Mouse (Mus musculus): ENCODE measurements around the gene Sirpa.
A peak's percentile ranks its signal among the peaks of the same experiment; 100 is the strongest.

Sirpa gene

GRCm38 (mm10) chr2:129592459-129593140, at the start of gene Sirpa:
Sirpa (plus strand) TSS chr2:129592835.
- DNase-seq (ENCODE audit: low read depth, low spot score): no peak

- DNase-seq (ENCODE audit: low read depth, low spot score): no peak
Measured at GRCm38 (mm10) chr2:129544448-129544847, 48.2 kb upstream of the Sirpa start.

GRCm38 (mm10) chr2:129544919-129545318, 47.7 kb upstream of the Sirpa start:
- no peak for DNase-seq (ENCODE audit: low read depth, low spot score)

- no peak for DNase-seq (ENCODE audit: low read depth, low spot score)
Measured at GRCm38 (mm10) chr2:129545596-129545995, 47.0 kb upstream of the Sirpa start.

GRCm38 (mm10) chr2:129546772-129547171, 45.9 kb upstream of the Sirpa start:
- DNase-seq (ENCODE audit: low read depth, low spot score): no peak

- DNase-seq (ENCODE audit: low read depth, low spot score): no peak
Measured at GRCm38 (mm10) chr2:129549537-129550135, 43.0 kb upstream of the Sirpa start.

- DNase-seq (ENCODE audit: low read depth, low spot score): no peak
Measured at GRCm38 (mm10) chr2:129550781-129551180, 41.9 kb upstream of the Sirpa start.

- no peak for DNase-seq (ENCODE audit: low read depth, low spot score)
Measured at GRCm38 (mm10) chr2:129556081-129556480, 36.6 kb upstream of the Sirpa start.

- no peak for DNase-seq (ENCODE audit: low read depth, low spot score)
Measured at GRCm38 (mm10) chr2:129558008-129558874, 34.4 kb upstream of the Sirpa start.

GRCm38 (mm10) chr2:129558875-129559219, 33.8 kb upstream of the Sirpa start:
- DNase-seq (ENCODE audit: low read depth, low spot score): no peak

- no peak for DNase-seq (ENCODE audit: low read depth, low spot score)
Measured at GRCm38 (mm10) chr2:129561796-129562195, 30.8 kb upstream of the Sirpa start.

- no peak for DNase-seq (ENCODE audit: low read depth, low spot score)
Measured at GRCm38 (mm10) chr2:129563944-129564709, 28.5 kb upstream of the Sirpa start.

GRCm38 (mm10) chr2:129569120-129569519, 23.5 kb upstream of the Sirpa start:
- no peak for DNase-seq (ENCODE audit: low read depth, low spot score)

- DNase-seq (ENCODE audit: low read depth, low spot score): no peak
Measured at GRCm38 (mm10) chr2:129569556-129569955, 23.1 kb upstream of the Sirpa start.

- DNase-seq (ENCODE audit: low read depth, low spot score): no peak
Measured at GRCm38 (mm10) chr2:129573701-129574273, 18.8 kb upstream of the Sirpa start.

GRCm38 (mm10) chr2:129574395-129575046, 18.1 kb upstream of the Sirpa start:
- DNase-seq (ENCODE audit: low read depth, low spot score): peak; percentile 66

GRCm38 (mm10) chr2:129575113-129575512, 17.5 kb upstream of the Sirpa start:
- DNase-seq (ENCODE audit: low read depth, low spot score): no peak

- no peak for DNase-seq (ENCODE audit: low read depth, low spot score)
Measured at GRCm38 (mm10) chr2:129576611-129577447, 15.8 kb upstream of the Sirpa start.

- DNase-seq (ENCODE audit: low read depth, low spot score): no peak
Measured at GRCm38 (mm10) chr2:129580656-129581055, 12.0 kb upstream of the Sirpa start.

- no peak for DNase-seq (ENCODE audit: low read depth, low spot score)
Measured at GRCm38 (mm10) chr2:129581826-129582225, 10.8 kb upstream of the Sirpa start.

All from brain, embryonic 18.5 days (tissue).